Mouse (Mus musculus) CD8-positive naive resting alpha-beta T cell, adult 2 months (primary cell): ENCODE data around the gene Naga.

Source experiments
- DNase-seq, 2 experiments: peaks; one replicate each; pipeline ENCODE4 v3.0.0; 2022; ENCODE audit warnings: low read depth in 2 of 2, low spot score in 2 of 2

Naga gene

GRCm38 (mm10) chr15:82339150-82339549 is 425 bp upstream of the Naga start:
- no peak for DNase-seq

GRCm38 (mm10) chr15:82337875-82338274 is 850 bp downstream of the Naga start:
- no peak for DNase-seq

- no peak for DNase-seq
These were observed 2.1 kb downstream of the Naga start for GRCm38 (mm10) chr15:82336629-82337028.

GRCm38 (mm10) chr15:82335194-82335593 is 3.5 kb downstream of the Naga start:
- no peak for DNase-seq

- DNase-seq, result no peak
These were observed 13.3 kb downstream of the Naga start for GRCm38 (mm10) chr15:82325382-82325781.

- no peak for DNase-seq
These were observed 16.5 kb downstream of the Naga start for GRCm38 (mm10) chr15:82322195-82322594.

GRCm38 (mm10) chr15:82319613-82320012 is 19.1 kb downstream of the Naga start:
- no peak for DNase-seq

GRCm38 (mm10) chr15:82317839-82318238 is 20.9 kb downstream of the Naga start:
- DNase-seq, result no peak

GRCm38 (mm10) chr15:82308416-82308815 is 30.3 kb downstream of the Naga start:
- no peak for DNase-seq

GRCm38 (mm10) chr15:82307107-82307506 is 31.6 kb downstream of the Naga start:
- DNase-seq, result no peak

GRCm38 (mm10) chr15:82298764-82299561 is 39.8 kb downstream of the Naga start, which contains the start of gene Wbp2nl:
TSS of gene Wbp2nl (plus strand) at chr15:82298954.
- no peak for DNase-seq

- DNase-seq, result no peak
These were observed 44.7 kb downstream of the Naga start for GRCm38 (mm10) chr15:82294059-82294458.

- no peak for DNase-seq
These were observed 45.4 kb downstream of the Naga start for GRCm38 (mm10) chr15:82293271-82293711.

GRCm38 (mm10) chr15:82292851-82293250 is 45.9 kb downstream of the Naga start:
- no peak for DNase-seq

GRCm38 (mm10) chr15:82290252-82290651 is 48.5 kb downstream of the Naga start:
- DNase-seq, result no peak

- DNase-seq, result no peak
These were observed 52.6 kb downstream of the Naga start for GRCm38 (mm10) chr15:82286157-82286556.

- no peak for DNase-seq
These were observed 58.1 kb downstream of the Naga start for GRCm38 (mm10) chr15:82280638-82281037.
